Mouse (Mus musculus) hindbrain, embryonic 13.5 days (tissue): ENCODE measurements around the gene Rad51b. TPM values are rescaled to one million over a fixed set of nuclear protein-coding genes. Genes with fewer than 3 reads are reported as not detected.

ENCODE experiments used
- ATAC-seq: fragments of 200-750 bp; cut with Nextera tagmentation; 2 replicates; pipeline ENCODE4 v1.8.0; 2017; ENCODE audit warnings: moderate TSS enrichment; ENCODE audit not compliant: low FRiP score
- H3K27ac ChIP-seq: fragments of 300-500 bp; sonication (generic); 2 replicates; pipeline ENCODE4 v1.5.1; 2015; ENCODE audit warnings: inconsistent platforms, mild to moderate bottlenecking, moderate library complexity
- H3K27me3 ChIP-seq: fragments of 300-500 bp; sonication (generic); 2 replicates; pipeline ENCODE4 v1.6.1; 2015; ENCODE audit warnings: mild to moderate bottlenecking, inconsistent platforms
- H3K36me3 ChIP-seq: fragments of 300-500 bp; sonication (generic); 2 replicates; pipeline ENCODE4 v1.6.1; 2015; ENCODE audit warnings: mild to moderate bottlenecking, inconsistent platforms
- H3K4me1 ChIP-seq: fragments of 300-500 bp; sonication (generic); replicated peaks from 2 replicates; pipeline ENCODE4 v1.6.1; 2015; ENCODE audit warnings: inconsistent platforms
- H3K4me2 ChIP-seq: fragments of 300-500 bp; sonication (generic); 2 replicates; pipeline ENCODE4 v1.6.1; 2015; ENCODE audit warnings: inconsistent platforms, mild to moderate bottlenecking, moderate library complexity
- H3K4me3 ChIP-seq: fragments of 300-500 bp; sonication (generic); 2 replicates; pipeline ENCODE4 v1.5.1; 2015; ENCODE audit warnings: mild to moderate bottlenecking, inconsistent platforms
- H3K9ac ChIP-seq: fragments of 300-500 bp; sonication (generic); 2 replicates; pipeline ENCODE4 v1.6.1; 2015; ENCODE audit warnings: mild to moderate bottlenecking, inconsistent platforms
- H3K9me3 ChIP-seq: fragments of 300-500 bp; sonication (generic); 2 replicates; pipeline ENCODE4 v1.6.1; 2016; ENCODE audit warnings: inconsistent platforms
- WGBS: fragments of 180-500 bp; shearing (Covaris S2); methylation state at CpG from one replicate; pipeline ENCODE4 v1.1.7; 2015; 5-methylcytosine and 5-hydroxymethylcytosine counted together
- polyA plus RNA-seq: library from polyadenylated mRNA; unstranded; fragments of >200 nt; fragmentation: Nextera tagmentation; extraction: Ambion mirVana; gene quantifications from 2 replicates; pipeline ENCODE4 v1.2.1, GENCODE M21; 2015

Rad51b gene
- 2.4 TPM in 2 replicates for polyA plus RNA-seq

DNA sequence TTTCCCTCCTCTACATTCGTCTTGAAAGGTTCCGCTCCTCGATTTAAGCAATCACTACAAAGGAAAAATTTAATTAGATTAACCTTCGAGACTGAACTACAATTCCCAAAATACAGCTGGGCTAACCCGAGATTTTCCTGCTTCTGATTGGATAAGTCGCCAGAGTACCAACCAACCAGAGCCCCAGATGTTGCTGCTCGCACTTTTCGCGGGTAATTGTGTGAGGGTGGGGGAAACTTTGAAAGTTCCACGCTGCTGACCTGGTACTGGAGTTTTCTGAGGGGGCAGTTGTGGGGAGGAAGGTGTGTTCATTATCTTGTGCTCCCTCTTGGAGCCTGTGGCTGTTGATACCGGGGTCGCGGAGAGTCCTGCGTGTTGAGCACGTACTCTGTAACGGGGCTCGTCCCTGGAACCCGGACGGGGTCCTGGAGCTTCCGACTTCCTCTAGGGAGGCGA lies at the start of gene Rad51b:
Gene Rad51b (plus strand): TSS at position 162 of the 456 bp plus-strand sequence.
- peak; percentile 67 for ATAC-seq
- H3K4me1 ChIP-seq = peaks cover 25% of the 10 kb centered on the region
- H3K4me2 ChIP-seq = peak within 1 kb of the TSS; percentile 86
- H3K9me3 ChIP-seq = no peaks in the 10 kb centered on the region
- H3K27me3 ChIP-seq = no peaks in the 10 kb centered on the region
- under 1% methylated on average over 21 of the region's 21 CpGs for WGBS
- peak within 1 kb of the TSS; percentile 68 for H3K9ac ChIP-seq
- peaks cover 2% of the 10 kb centered on the region; the same call in 1 of the 2 replicates for H3K36me3 ChIP-seq
- peak within 1 kb of the TSS; percentile 72 for H3K4me3 ChIP-seq
- H3K27ac ChIP-seq = peak within 1 kb of the TSS; percentile 74

DNA sequence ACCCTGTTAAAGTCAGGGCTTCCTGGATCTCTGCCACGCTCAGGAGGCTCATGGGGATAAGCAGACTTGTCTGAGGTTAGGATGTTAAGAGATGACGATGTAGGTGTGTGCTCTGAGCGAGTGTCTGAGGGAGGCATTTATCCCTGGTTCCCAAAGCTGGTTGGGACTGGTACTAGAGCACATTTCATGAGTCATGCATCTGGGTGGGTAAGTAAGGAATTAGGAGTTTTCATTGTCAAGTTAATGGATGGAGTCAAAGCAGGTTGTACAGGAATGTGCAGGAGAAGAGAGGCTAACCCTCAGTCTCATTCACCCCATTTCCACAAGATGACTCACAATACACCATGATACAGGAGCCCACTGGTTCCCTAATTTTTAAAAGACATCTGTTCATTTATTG lies 49.0 kb upstream of the Rad51b start:
- Histone ChIP-seq H3K4me1 (no peaks in the 10 kb centered on the region), H3K27me3 (no peaks in the 10 kb centered on the region), H3K4me3 (no peak overlapping the region), H3K9me3 (no peaks in the 10 kb centered on the region), H3K27ac (no peak overlapping the region), H3K9ac (no peak overlapping the region), H3K36me3 (peaks cover 96% of the 10 kb centered on the region), H3K4me2 (no peak overlapping the region)
- WGBS = 89% methylated on average over 3 of the region's 3 CpGs
- no peak for ATAC-seq

DNA sequence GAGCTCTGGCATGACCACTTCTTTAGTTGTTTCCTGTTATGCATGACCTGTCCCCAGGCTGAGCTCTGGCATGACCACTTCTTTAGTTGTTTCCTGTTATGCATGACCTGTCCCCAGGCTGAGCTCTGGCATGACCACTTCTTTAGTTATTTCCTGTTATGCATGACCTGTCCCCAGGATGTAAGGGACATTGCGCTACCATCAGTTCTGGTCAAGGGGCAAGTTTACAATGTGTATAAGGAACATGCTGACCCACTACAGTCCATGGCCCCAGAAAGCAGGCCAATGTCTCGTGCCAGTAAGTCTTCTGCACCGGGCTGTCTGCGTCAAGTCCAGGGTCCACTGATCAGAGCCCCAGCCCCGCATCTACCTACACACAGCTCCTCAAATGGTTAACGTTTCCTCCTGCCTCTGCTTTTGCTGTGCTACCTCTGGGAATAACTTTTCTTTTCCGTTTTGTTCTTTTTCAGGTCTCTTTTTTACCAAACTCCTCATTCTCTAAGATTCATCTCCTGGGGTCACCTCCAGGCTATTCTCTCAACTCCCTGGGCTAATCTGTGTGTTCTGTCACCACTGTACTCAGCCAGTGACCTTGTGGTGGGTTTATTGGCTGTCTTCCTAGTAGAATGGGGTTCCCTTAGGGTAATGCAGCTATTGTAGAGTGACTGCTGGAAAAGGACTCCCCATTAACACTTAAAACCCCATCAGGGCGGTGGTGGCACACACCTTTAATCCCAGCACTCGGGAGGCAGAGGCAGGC lies 43.6 kb upstream of the Rad51b start:
- H3K4me3 ChIP-seq = no peak overlapping the region
- no peak overlapping the region for H3K9ac ChIP-seq
- H3K4me2 ChIP-seq = no peak overlapping the region
- WGBS = 94% methylated on average over 9 of the region's 9 CpGs
- H3K9me3 ChIP-seq = no peaks in the 10 kb centered on the region
- no peak for ATAC-seq
- no peaks in the 10 kb centered on the region for H3K4me1 ChIP-seq
- H3K27ac ChIP-seq = no peak overlapping the region
- peaks cover 91% of the 10 kb centered on the region for H3K36me3 ChIP-seq
- H3K27me3 ChIP-seq = no peaks in the 10 kb centered on the region

DNA sequence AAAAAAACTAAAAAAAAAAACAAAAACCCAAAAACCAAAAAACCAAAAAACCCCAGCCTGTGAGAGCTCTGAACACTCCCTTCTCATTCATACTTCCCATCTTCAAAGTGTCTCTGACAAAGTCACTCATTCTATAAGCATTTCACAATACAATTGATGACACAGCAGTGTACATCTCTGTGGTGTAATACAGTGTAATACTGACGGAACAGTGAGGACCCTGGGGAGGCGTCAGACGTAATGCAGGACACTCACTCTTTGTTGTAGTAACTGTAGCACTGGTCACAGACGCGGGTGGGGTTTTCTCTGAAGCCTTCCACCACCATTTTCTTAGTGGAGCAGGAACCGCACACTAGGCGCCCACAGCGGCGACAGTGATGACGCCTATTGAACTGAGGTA lies 42.1 kb upstream of the Rad51b start:
- ATAC-seq = no peak
- Histone ChIP-seq H3K27me3 (no peaks in the 10 kb centered on the region), H3K9ac (no peak overlapping the region), H3K9me3 (no peaks in the 10 kb centered on the region), H3K4me2 (no peak overlapping the region), H3K36me3 (peaks cover 82% of the 10 kb centered on the region), H3K27ac (no peak overlapping the region), H3K4me1 (no peaks in the 10 kb centered on the region), H3K4me3 (no peak overlapping the region)
- WGBS = 94% methylated on average over 10 of the region's 10 CpGs

DNA sequence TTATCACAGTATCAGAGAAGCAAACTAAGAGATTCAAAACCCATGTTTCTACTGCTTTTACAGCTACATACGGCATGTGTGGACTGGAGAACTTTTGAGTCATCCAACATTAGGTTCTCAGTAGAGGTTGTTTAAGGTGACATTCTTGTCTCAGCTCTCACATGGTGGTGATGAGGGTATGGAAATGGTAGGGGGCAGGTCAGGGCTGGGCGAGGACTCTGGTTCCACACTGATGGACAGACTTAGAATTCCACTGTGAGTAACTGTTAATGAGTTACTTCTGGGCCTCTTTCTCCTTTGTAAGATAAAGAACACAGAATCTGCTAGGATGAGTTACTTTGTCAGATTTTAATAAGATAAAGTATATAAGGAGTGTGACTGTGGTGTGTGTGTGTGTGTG lies 36.9 kb upstream of the Rad51b start:
- no peaks in the 10 kb centered on the region for H3K4me1 ChIP-seq
- no peaks in the 10 kb centered on the region for H3K27me3 ChIP-seq
- 85% methylated on average over 2 of the region's 2 CpGs for WGBS
- no peak for ATAC-seq
- H3K36me3 ChIP-seq = peaks cover 70% of the 10 kb centered on the region
- no peak overlapping the region for H3K4me3 ChIP-seq
- no peak overlapping the region for H3K9ac ChIP-seq
- no peak overlapping the region for H3K4me2 ChIP-seq
- no peaks in the 10 kb centered on the region for H3K9me3 ChIP-seq
- no peak overlapping the region for H3K27ac ChIP-seq

DNA sequence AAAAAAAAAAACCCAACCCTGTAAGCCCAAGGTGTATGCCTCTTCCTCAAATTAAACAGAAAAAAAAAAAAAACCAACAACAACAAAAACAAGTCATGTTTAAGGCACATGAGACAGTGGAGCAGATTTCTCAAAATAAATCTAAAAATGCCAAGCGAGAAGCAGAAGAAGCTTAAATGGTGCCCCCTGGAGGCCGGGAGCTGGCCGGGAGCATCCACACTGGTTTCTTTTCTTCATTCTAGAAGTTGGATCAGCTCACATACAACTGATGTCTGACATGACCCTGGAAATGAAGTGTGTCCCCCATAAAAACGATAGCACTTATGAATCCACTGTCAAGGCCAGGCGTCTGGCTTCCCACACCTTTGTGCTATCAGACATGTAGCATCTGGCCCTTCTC lies 36.0 kb upstream of the Rad51b start:
- Histone ChIP-seq H3K36me3 (peaks cover 74% of the 10 kb centered on the region), H3K9ac (no peak overlapping the region), H3K4me3 (no peak overlapping the region), H3K4me2 (no peak overlapping the region), H3K4me1 (no peaks in the 10 kb centered on the region), H3K9me3 (no peaks in the 10 kb centered on the region), H3K27ac (no peak overlapping the region), H3K27me3 (no peaks in the 10 kb centered on the region)
- no peak for ATAC-seq
- WGBS = 59% methylated on average over 5 of the region's 5 CpGs

DNA sequence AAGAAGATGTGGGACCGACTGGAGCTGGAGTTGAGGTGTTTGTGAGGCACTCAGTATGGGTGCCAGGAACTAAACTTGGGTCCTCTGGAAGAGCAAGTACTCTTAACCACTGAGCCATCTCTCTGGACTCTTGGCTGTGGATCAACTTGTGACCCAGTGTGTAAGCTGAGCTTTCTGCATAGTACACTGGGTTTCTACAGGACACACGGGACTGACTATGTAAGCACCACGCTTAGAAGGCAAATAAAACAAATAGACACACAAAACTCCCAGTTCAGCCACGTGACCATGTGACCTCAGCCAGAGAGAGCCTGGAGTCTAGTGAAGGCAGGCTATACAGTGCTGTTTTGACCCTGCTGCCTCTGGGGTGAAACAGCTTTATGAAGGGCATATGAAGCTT lies 24.5 kb upstream of the Rad51b start:
- Histone ChIP-seq H3K4me2 (no peak overlapping the region), H3K4me3 (no peak overlapping the region), H3K9me3 (no peaks in the 10 kb centered on the region), H3K9ac (no peak overlapping the region), H3K4me1 (no peaks in the 10 kb centered on the region), H3K36me3 (peaks cover 97% of the 10 kb centered on the region), H3K27me3 (no peaks in the 10 kb centered on the region), H3K27ac (no peak overlapping the region)
- ATAC-seq = no peak
- 88% methylated on average over 4 of the region's 4 CpGs for whole genome bisulfite sequencing

DNA sequence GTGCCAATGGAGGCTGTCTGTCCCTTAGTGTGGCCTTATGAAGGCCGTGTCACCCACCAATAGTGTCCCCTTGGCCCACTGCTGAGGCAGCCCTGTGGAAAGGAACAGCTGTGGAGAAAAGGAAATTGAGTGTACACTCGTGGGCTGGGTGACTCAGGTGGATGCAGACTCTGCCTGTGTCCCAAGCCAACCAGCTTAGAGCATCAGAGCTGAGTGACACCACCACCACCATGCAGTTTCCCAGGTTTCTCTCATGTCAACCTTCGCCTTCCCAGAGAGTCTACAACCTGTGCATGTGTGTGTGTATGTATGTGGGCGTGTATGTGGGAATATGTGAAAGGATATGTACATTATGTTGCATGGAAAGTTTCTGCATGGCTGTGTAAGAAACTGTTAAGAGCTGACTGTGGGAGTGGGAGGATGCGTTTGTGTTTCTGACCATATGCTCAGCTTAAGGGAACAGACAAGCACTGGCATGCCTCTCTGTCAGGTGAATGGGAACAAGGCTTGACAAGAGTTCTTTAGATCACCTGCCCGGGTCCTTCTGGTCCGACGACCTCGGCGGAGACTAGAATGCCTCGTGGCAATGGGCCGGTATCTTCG lies 17.5 kb upstream of the Rad51b start:
- peaks cover 95% of the 10 kb centered on the region for H3K36me3 ChIP-seq
- 95% methylated on average over 13 of the region's 13 CpGs for WGBS
- H3K27ac ChIP-seq = no peak overlapping the region
- no peak for ATAC-seq
- H3K4me2 ChIP-seq = no peak overlapping the region
- H3K9ac ChIP-seq = no peak overlapping the region
- H3K4me1 ChIP-seq = no peaks in the 10 kb centered on the region
- H3K27me3 ChIP-seq = no peaks in the 10 kb centered on the region
- no peak overlapping the region for H3K4me3 ChIP-seq
- no peaks in the 10 kb centered on the region for H3K9me3 ChIP-seq

DNA sequence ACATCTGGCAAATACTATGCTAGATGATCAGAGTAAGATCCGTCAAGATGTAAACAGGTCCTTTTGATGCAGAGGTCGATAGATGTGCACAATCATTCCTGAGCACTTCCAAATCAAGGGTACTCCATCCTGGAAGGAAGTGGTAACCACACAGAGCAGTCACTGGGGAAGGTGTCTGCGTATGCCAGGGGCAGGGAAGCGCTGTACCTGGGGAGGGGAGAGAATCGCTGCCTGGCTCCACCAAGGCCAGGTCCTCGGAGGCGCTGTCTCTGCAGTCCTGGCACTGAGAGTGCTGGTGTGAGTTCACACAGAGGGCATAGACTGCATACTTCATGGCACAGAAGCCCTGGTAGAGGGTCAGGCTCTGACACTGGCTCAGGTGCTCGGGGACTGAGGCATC lies 14.5 kb upstream of the Rad51b start:
- no peak overlapping the region for H3K4me3 ChIP-seq
- 91% methylated on average over 8 of the region's 8 CpGs for WGBS
- no peaks in the 10 kb centered on the region for H3K4me1 ChIP-seq
- H3K9me3 ChIP-seq = no peaks in the 10 kb centered on the region
- no peak for ATAC-seq
- H3K4me2 ChIP-seq = no peak overlapping the region
- no peak overlapping the region for H3K27ac ChIP-seq
- peaks cover 95% of the 10 kb centered on the region for H3K36me3 ChIP-seq
- H3K27me3 ChIP-seq = no peaks in the 10 kb centered on the region
- no peak overlapping the region for H3K9ac ChIP-seq

DNA sequence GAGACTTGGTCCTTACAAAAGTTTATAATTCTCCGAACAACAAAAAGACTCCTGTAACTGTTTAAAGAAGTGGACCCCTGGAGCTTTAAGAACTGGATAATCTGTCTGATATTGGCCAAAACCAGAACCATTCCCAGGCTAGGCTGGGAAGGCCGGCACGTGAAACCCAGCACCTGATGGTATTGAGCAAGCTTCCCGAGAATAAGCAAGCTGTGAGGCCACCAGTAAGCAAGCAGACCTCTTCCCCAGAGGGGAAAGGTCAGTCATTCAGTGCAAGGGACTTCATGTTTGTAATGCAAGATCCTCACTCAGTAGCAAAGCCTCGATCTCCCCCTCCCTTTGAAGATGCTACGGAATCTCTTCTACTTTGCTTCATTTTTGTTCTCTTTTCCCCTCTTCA lies 4.2 kb upstream of the Rad51b start:
- peaks cover 24% of the 10 kb centered on the region for H3K4me1 ChIP-seq
- H3K9ac ChIP-seq = no peak overlapping the region
- peaks cover 29% of the 10 kb centered on the region for H3K36me3 ChIP-seq
- no peak overlapping the region for H3K4me2 ChIP-seq
- H3K4me3 ChIP-seq = no peak overlapping the region
- H3K27me3 ChIP-seq = no peaks in the 10 kb centered on the region
- WGBS = 85% methylated on average over 6 of the region's 6 CpGs
- ATAC-seq = no peak
- no peaks in the 10 kb centered on the region for H3K9me3 ChIP-seq
- H3K27ac ChIP-seq = no peak overlapping the region

DNA sequence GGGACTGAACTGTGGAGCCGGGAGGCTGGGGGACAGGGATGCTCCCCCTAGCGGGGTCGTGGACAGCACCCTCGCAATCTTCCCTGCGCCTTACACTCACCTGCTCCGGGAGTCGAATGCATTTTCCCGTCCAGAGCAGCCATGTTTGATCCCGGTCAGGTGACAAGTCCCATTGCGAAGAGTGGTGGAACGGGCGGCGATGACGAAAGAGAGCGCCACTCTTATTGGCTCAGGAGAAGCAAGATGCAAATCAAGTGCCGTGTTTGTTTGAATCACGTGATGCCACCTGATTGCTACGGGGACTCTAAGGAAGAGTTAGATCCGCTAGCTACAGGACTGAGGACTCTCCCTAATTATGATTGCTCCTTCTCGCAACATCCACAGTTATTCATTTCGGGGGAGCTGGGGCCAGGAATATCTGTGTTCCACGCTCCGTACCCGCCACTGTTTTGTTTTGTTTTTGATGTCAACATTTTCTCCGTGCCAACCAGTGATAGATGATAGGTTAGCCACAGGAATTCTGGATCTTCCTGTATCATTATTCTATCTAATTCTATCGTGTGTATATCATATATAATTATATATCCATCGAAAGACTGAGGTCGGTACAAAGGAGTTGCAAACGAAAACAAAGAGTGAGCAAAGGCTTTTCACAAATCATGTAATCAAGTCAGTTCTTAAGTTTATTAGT lies 811 bp upstream of the Rad51b start, which contains the start of gene Zfyve26:
Gene Zfyve26 (minus strand): TSS at position 179 of the 691 bp plus-strand sequence.
- Histone ChIP-seq H3K4me3 (peak within 1 kb of the TSS; percentile 72), H3K4me1 (peaks cover 25% of the 10 kb centered on the region), H3K27me3 (no peaks in the 10 kb centered on the region), H3K9me3 (no peaks in the 10 kb centered on the region), H3K4me2 (peak within 1 kb of the TSS; percentile 86), H3K27ac (peak within 1 kb of the TSS; percentile 77), H3K9ac (peak within 1 kb of the TSS; percentile 81), H3K36me3 (peaks cover 6% of the 10 kb centered on the region)
- WGBS = under 1% methylated on average over 29 of the region's 29 CpGs
- peak; percentile 98 for ATAC-seq

DNA sequence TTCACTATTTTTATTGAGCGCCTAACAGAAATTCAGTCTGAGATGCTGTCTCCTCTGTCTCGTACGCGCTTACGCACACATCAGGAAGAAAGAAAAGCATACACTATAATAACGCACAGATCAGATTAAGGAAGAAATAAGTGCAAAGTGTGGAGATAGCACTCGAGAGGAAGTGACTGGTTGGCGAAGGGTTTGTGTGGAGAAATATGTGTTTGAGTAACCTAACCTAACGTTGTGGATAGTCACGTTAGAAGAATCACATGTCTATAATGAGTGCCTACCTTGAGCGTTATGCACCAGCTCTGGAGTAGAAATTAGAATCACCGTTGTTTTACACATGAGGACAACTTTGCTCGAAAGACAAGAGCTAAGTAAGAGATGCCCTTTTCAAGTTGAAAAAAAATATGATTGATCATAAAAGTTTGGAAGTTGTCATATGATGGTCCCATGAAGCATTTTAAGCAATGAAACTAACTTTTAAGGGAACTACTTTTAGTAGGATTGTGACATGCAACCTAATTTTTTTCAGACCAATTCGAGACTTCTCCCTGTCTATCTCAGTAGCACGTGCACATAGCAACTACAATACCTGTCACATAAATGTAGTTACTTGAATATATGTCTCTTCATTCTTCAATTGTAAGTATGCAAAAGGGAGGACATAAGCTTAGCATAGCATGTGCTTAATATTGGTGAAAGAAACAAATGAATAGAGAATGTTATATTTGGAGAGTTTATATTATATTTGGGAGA lies 978 bp downstream of the Rad51b start:
- Histone ChIP-seq H3K4me2 (peak overlapping the region; percentile 86), H3K9me3 (no peaks in the 10 kb centered on the region), H3K4me3 (peak overlapping the region; percentile 72), H3K9ac (no peak overlapping the region), H3K4me1 (peaks cover 25% of the 10 kb centered on the region), H3K36me3 (peaks cover 2% of the 10 kb centered on the region; the same call in 1 of the 2 replicates), H3K27ac (no peak overlapping the region), H3K27me3 (no peaks in the 10 kb centered on the region)
- ATAC-seq = no peak
- WGBS = 17% methylated on average over 15 of the region's 15 CpGs
